Mouse (Mus musculus): ENCODE measurements at regions not wholly inside any gene's neighbourhood (a gene's known extent, or its start where the extent isn't known, plus 50 kb on each side); places are given as distances from the start of the nearest gene placed in this dataset.

DNA sequence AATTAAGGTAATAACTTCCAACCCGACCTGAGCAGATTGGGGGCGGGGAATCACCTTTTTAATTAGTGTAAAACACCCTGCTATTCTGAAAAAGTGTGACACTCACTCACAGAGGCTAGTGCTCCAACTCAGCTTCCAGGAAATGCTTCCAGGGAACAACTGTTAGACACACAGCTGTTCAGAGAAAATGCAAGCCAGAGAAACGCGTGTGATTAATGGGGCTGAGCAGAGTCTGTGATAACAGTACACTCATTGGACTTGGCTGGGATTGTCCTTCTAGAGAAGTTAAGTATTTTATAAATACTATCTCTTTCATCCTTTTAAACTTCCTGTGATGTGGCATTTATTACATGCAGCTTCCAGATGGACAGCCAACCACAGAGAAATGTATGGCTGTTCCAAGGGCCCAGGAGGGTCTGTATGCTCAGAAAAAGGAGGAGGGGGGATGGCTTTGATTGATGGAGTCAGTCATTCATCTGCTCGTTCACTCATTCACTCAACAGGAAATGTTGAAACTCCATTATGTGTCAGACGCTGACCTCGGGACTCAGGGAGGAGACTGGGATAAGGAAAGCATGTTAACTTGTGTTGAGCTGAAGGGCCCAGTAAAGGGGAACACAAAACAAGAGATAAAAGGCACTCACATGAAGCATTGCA lies 332.9 kb downstream of the Efnb2 start:
- in situ Hi-C loops (cut with MboI; ENCODE audit: low pct_unique_long_range_greater_than_20kb in 1 of 2, low sequenced_read_pairs in 2 of 2, unreplicated experiment in 1 of 2): no loop called here

DNA sequence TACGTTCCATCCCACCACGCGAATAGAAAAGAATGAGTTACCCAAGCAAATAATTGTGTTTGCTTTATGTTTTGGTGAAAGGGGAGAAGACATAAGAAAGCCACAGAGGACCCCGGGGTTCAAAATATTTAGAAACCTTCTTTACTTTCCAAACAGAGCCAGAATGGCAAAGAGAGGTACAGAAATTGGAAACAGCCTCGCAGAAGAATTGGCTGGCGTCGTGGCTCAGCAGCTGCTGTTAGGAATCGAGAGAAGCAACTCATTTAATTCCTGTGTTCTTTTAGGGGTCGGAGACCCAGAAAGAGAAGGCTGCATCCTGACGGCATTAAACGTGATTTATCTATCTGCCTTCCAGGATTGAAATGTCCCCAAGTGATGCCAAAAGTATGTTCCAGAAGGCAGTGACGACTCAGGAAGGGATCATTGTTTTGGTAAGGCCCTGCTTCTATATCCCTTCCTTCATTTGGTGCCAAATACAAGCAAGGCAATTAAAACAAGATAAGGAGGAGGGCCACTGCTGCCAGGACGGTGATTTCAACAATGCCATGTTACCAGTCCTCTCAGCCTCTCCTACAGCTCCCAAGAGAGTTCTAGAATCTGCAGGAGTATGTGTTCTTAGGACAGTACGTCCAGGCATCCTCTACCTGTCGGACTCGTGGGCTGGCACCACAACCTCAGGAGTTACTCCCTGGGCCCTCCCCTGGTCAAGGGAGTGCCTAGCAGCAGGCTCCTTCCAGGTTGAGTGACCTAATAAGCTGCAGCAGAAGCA lies 334.8 kb downstream of the Efnb2 start:
- in situ Hi-C loops (cut with MboI; ENCODE audit: low pct_unique_long_range_greater_than_20kb in 1 of 2, low sequenced_read_pairs in 2 of 2, unreplicated experiment in 1 of 2): no loop called here

DNA sequence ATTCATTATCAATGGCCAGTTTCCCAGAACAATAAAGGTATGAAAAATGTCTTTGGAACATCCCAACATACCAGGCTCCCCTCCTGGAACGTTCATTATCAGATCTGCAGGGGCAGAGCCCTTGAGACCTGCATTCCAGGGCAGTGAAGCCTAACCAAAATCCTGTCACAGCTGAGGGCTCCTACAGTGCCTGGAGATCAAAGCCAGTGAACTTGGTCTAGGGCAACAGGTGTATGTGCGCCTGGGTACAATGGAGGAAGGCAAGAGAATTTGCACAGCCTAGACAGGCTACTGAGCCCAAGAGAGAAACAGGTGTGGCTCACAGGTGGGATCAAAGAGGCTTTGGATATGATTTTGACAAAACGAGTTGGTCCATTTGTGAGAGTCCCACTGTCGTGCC lies 335.6 kb downstream of the Efnb2 start:
- in situ Hi-C loops (cut with MboI; ENCODE audit: low pct_unique_long_range_greater_than_20kb in 1 of 2, low sequenced_read_pairs in 2 of 2, unreplicated experiment in 1 of 2): no loop called here

DNA sequence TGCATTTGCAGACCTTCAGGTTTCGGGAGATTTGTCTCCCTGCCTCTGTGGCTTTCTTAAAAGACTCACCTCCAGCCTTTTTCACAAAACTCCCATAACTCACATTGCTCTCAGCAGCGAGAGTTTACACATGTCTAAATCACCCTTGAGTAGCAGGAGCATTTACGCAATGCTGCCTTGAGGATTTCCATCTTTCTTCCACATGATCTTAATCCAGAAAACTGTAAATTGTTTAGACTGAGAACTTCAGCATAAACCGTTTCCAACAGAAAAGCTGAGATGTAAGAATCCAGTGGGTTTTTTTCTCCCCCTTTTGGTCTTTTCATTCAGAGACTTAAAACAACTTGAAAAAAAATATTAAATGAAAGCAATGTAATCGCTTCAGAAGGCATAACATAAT lies 336.5 kb downstream of the Efnb2 start:
- in situ Hi-C loops (cut with MboI; ENCODE audit: low pct_unique_long_range_greater_than_20kb in 1 of 2, low sequenced_read_pairs in 2 of 2, unreplicated experiment in 1 of 2): no loop called here

DNA sequence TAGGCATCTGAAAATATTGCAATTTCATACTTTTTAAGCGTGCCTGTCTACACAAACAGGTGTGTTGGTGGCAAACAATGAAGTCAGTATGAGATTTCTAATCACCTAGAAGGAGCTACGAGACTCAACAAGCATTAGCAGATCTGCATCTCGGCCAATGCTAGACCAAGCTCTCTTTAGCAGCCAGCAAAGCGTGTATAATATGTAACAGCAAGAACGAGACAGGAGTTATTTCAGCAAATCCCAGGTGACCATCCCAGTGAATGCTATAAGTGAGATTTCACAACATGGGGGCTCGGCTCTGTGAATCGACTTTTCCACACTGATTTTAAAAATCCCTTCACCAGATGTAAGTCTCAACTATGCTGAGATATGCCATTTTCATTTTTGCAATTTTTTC lies 352.8 kb downstream of the Efnb2 start:
- in situ Hi-C loops (cut with MboI; ENCODE audit: low pct_unique_long_range_greater_than_20kb in 1 of 2, low sequenced_read_pairs in 2 of 2, unreplicated experiment in 1 of 2): no loop called here

DNA sequence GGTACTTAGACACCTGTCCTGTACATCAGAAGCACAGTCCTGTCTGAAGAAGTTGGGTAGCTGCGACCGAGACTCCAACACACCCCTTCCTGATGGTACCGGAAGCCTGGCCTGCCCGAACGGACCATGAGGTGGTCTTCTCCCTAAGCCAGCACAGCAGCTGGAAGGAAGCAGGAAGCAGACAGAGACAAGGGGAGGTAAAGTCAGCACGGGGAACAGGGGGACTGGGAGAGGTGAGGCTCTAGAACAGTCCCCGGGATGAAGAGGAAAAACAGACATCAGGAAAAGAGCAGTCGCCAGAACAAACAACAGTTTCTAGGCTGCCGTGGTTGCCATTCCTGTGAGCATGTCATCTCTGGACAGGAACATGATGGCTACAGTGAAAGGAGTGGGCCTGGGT lies 353.6 kb downstream of the Efnb2 start:
- in situ Hi-C loops (cut with MboI; ENCODE audit: low pct_unique_long_range_greater_than_20kb in 1 of 2, low sequenced_read_pairs in 2 of 2, unreplicated experiment in 1 of 2): no loop called here

DNA sequence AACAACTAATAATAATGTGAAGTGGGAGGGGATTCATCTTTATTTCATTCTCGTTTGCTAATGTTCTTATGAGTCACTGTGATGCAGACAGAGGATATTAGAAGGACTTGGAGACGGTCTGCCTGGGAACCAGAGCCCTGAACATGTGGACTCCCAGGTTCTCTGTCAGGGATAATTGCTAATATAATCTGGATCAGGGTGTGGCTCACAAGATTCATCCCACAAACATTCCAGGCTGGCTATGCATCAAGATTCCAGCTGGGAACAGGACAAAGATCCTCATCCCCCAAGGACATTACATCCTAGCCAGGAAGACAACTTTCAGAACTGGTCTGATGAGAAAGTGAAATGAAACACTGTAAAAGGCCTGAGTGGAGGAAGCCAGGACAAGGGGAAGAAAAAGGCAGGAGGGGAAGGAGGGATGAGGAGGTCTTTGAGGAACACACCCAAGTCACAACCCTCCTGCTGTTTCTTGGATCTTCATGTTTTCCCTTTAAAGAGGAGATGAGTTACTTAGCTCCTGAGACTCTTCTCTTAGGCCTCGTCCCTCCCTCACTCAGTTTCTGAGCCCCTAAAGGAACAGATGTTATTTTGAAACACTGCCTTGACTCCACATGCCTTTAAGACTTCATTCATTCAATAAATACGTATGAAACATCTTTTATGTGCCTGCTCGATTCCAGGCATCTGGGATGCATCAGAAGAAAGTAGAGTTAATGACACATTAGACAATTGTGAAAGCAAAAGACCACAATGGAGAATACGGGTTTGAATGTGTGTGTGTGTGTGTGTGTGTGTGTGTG lies 360.9 kb downstream of the Efnb2 start:
- in situ Hi-C loops (cut with MboI; ENCODE audit: low pct_unique_long_range_greater_than_20kb in 1 of 2, low sequenced_read_pairs in 2 of 2, unreplicated experiment in 1 of 2): no loop called here

DNA sequence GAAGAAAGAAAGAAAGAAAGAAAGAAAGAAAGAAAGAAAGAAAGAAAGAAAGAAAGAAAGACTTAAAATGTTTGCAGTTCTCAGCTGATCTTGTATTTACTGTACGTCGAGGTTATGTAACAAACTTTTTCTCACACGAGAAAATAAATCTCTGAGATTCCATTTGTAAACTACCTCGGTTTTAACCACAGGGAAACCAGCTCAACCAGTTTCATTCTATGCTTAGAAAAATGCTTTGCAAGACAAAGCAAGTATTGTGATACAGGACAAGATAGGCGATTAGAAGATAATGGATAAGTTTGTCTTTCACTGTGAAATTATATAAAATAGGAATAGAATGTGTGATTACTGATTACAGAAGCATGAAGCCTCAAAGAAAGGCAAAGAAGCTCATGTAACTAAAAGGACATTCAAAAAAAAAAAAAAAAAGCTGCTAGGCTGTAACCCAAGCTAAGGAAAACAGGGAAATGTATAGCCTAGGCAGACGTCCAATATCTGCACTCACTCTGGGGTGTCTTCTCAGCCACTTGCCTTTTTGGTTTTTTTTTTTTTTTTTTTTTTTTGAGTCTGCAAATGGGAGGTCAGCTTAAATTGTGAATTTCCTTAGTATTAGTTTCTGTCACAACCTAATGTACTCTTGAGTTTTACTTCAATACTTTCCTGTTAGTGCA lies 368.3 kb downstream of the Efnb2 start:
- in situ Hi-C loops (cut with MboI; ENCODE audit: low pct_unique_long_range_greater_than_20kb in 1 of 2, low sequenced_read_pairs in 2 of 2, unreplicated experiment in 1 of 2): no loop called here

DNA sequence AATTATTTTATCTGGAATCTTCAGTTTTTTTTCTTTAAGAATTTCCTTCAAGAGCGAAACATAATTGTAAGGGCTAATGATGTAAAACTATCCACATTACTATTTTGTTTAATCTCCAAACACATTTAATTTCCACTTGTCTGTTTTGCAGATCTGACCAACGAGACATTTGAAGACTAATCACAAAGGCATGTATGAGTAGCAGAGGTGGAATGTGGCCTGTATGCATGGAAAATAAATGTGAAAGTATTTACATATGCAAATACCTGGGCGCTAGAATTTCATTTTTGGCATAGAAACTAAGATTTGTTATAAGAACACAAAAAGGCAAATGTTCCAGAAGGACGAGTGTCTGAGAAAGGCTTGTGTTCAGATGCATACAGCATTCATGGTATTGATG lies 375.2 kb downstream of the Efnb2 start:
- in situ Hi-C loops (cut with MboI; ENCODE audit: low pct_unique_long_range_greater_than_20kb in 1 of 2, low sequenced_read_pairs in 2 of 2, unreplicated experiment in 1 of 2): no loop called here

DNA sequence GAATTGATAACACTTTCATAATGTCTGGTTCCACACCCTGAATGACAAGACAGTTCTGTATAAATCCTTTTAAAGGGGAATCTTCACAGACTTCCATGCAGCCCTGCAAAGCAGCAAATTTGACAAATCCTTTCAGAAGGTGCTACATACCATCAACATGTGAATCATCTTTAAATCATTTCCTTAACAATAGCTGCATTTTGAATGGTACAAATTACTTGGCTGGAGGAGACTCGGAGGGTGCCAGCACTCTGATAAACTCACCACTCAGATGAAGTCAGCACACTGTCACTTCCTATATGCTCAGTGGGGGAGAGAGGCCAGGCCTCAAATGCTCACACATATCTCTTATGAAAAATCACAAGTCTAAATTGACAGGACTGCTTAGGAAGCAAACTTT lies 386.1 kb downstream of the Efnb2 start:
- in situ Hi-C loops (cut with MboI; ENCODE audit: low pct_unique_long_range_greater_than_20kb in 1 of 2, low sequenced_read_pairs in 2 of 2, unreplicated experiment in 1 of 2): no loop called here

DNA sequence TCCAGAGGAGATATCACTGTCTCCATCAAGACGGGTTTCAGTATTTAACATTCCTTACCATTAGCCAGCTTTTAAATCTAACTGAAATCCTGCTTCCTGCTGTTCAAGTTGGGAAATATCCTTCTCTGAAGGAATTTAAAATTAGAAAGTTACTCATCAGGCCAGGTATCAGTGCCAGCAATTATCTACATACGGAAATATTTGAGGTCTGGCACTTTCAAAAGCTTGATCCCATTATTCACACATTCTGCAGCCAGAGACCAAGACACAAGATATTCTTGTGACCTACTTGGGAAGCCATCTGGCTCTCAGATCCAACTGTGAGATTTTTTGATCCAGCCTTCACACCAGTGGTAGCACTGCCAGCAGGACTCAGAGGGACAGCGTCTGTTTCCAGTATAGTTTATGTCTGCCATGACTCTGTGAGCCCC lies 386.8 kb downstream of the Efnb2 start:
- in situ Hi-C loops (cut with MboI; ENCODE audit: low pct_unique_long_range_greater_than_20kb in 1 of 2, low sequenced_read_pairs in 2 of 2, unreplicated experiment in 1 of 2): no loop called here

DNA sequence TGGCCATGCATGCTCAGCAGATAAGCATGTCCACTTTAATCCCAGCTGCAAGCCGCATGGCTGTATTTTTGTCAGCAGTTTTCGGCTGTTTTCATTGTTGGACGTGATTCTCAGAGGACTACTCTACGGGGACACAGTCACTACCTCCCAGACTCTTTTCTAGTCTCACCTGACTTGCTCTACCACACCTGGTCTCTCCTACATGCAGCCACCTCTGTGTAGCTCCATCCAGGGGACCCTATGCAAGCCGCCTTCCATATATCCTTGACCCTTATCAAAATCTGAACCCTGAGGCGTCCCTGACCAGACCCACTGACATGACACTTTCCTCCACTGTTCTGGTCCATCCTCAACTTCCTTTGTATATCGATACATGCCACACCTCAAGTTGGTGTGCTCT lies 402.2 kb downstream of the Efnb2 start:
- in situ Hi-C loops (cut with MboI; ENCODE audit: low pct_unique_long_range_greater_than_20kb in 1 of 2, low sequenced_read_pairs in 2 of 2, unreplicated experiment in 1 of 2): no loop called here

DNA sequence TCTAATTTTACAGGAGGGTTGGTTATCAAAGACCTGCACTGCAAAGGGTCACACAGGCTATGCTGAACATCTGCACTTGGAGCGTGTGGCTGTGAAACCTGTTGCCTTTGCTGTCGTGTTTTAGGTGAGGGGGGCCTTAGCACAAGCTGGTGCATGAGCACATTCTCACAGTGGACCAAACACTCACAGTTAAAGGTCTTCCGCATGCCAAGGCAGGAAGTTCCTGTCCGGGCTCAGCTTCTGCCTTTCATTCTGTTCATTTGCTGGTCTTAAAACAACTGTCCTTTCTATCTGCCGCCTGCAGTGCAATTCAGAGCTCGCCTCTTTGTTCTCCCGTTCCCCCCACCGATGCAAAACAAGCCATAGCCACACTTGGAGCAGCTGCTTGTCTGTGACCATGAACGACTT lies 402.8 kb downstream of the Efnb2 start:
- in situ Hi-C loops (cut with MboI; ENCODE audit: low pct_unique_long_range_greater_than_20kb in 1 of 2, low sequenced_read_pairs in 2 of 2, unreplicated experiment in 1 of 2): no loop called here

DNA sequence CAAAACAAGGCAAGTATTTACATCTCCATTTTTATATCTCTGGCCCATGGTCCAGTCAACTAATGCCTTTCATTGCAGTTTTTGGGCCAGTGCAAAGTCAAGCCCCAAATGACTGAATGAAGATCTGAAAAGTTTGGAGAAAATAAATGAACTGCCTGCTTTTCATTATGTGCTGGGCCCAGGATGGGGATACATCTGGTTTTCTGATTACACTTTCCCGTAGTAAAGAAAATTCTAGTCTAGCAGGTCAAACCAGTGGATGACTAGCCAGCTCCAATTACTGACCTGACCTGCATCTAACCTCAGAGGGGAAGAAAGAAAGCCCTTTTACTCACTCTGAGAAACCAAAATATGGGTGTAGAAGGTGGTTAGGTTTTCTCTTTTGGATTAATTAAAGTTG lies 404.7 kb downstream of the Efnb2 start:
- in situ Hi-C loops (cut with MboI; ENCODE audit: low pct_unique_long_range_greater_than_20kb in 1 of 2, low sequenced_read_pairs in 2 of 2, unreplicated experiment in 1 of 2): no loop called here

DNA sequence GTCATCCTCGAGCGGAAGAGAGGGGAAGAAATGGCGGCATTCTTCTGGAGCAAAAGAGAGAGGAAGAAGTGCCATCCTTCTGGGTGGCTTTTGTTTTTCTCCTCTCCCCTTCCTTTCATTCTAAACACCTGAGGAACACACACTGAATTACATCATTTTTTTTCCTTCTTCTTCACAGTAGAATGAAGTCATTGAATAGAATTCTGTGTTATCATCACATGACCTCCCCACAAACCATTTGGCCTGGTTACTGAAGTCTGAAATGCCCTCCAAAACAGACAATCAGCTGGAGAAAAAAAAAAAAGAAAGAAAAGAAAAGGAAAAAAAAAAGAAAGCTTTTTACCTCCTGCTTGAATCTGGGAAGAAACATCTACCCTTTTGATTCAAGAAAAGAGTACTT lies 406.6 kb downstream of the Efnb2 start:
- in situ Hi-C loops (cut with MboI; ENCODE audit: low pct_unique_long_range_greater_than_20kb in 1 of 2, low sequenced_read_pairs in 2 of 2, unreplicated experiment in 1 of 2): no loop called here

DNA sequence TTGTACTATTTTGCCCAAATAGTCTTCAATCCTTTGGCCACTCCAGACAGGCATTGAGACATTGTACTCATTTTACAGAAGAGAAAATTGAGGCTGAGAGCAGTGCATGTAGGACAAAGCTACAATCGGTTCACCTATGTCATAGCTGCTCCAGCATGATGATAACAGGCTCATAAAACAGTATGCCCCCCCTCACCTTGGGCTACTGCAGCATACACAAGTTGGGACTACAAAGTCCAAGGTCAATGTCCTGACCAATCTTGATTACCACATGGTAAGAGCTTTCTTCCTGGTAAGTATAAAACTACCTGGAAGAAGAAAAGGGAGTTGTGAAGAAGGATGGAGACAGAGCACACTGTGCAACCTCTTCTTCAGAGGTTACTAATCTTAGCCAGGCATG lies 416.4 kb downstream of the Efnb2 start:
- in situ Hi-C loops (cut with MboI; ENCODE audit: low pct_unique_long_range_greater_than_20kb in 1 of 2, low sequenced_read_pairs in 2 of 2, unreplicated experiment in 1 of 2): no loop called here

DNA sequence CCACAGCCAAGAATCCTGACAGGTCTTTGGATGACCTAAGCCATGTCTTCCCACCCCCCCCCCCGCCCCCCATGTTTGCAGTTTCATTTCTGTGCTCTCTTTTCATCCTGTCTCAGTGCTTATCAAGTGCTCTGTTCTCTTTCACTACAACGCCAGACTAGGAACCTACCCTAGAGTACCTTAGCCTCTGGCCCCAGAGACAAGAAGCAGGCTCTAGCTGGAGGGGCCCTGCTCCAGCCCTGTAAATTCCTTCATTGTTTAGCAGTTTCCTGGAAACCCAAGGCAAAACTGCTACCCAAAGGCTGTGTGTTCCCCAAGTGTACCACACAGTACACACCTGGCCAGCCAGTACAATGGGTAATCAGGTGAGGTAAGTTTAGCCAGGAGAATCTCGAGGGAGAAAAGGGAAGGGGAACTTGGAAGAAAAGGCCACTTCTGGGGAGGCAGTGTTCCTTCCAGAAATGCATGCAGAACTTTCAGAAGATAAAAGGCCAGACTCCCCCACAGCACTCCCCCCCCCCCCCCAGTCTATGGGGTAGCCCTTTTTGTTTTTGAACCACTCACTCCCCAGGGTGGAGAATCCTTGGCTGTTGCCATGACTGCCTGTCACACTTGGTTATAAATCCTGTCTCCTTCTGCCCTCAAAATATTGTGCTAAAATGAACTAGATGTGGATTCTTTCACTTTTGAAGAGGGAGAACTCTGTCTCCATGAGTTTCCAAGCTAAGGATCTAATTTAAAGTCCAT lies 419.1 kb downstream of the Efnb2 start:
- in situ Hi-C loops (cut with MboI; ENCODE audit: low pct_unique_long_range_greater_than_20kb in 1 of 2, low sequenced_read_pairs in 2 of 2, unreplicated experiment in 1 of 2): no loop called here

DNA sequence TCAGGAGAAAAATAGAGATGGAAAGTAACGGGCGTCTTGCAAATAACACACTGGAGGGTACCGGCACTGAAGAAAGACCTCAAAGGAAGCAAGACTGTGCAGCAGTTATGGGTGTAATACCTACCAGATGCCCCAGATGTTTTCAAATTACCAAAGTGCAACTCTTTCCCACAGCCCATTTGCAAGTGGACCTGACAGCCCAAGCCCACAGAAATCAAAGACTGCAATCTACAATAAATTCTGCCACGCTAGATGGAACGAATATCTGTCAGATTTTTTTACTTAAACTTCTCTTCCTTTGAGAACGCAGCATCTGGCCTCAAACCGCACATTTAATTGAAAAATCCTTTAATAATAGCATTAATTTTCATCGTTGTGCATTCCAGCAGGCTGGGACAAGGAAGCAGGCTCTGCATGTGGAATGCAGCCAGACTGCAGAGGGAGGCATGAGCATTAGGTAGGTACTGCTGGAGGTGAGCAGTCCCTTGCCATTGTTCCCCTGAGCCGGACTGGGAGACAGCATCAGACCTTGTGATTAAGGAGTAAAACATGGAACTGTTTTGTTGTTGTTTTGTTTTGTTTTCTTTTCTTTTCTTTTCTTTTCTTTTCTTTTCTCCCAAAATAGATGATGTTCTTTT lies 419.9 kb downstream of the Efnb2 start:
- in situ Hi-C loops (cut with MboI; ENCODE audit: low pct_unique_long_range_greater_than_20kb in 1 of 2, low sequenced_read_pairs in 2 of 2, unreplicated experiment in 1 of 2): no loop called here
